Mouse (Mus musculus) limb, embryonic 15.5 days (tissue): ENCODE data around the gene Cela3a. TPM values are rescaled to one million over a fixed set of nuclear protein-coding genes. Genes with fewer than 3 reads are reported as not detected.

ENCODE experiments used
- ATAC-seq: fragments of 200-750 bp; cut with Nextera tagmentation; 2 replicates; pipeline ENCODE4 v1.8.0; 2017; ENCODE audit warnings: low read depth, moderate TSS enrichment; ENCODE audit not compliant: insufficient number of reproducible peaks, low FRiP score, low TSS enrichment
- H3K27ac ChIP-seq: fragments of 300-500 bp; sonication (generic); 2 replicates; pipeline ENCODE4 v1.5.1; 2015; ENCODE audit warnings: moderate library complexity, mild to moderate bottlenecking, inconsistent platforms
- H3K27me3 ChIP-seq: fragments of 300-500 bp; sonication (generic); 2 replicates; pipeline ENCODE4 v1.6.1; 2015; ENCODE audit warnings: inconsistent platforms
- H3K36me3 ChIP-seq: fragments of 300-500 bp; sonication (generic); 2 replicates; pipeline ENCODE4 v1.6.1; 2015; ENCODE audit warnings: inconsistent platforms
- H3K4me1 ChIP-seq: fragments of 300-500 bp; sonication (generic); 2 replicates; pipeline ENCODE4 v1.6.1; 2015; ENCODE audit warnings: inconsistent platforms
- H3K4me2 ChIP-seq: fragments of 300-500 bp; sonication (generic); 2 replicates; pipeline ENCODE4 v1.6.1; 2015; ENCODE audit warnings: mild to moderate bottlenecking, inconsistent platforms
- H3K4me3 ChIP-seq: fragments of 300-500 bp; sonication (generic); 2 replicates; pipeline ENCODE4 v1.5.1; 2015; ENCODE audit warnings: mild to moderate bottlenecking, inconsistent platforms
- H3K9ac ChIP-seq: fragments of 300-500 bp; sonication (generic); 2 replicates; pipeline ENCODE4 v1.6.1; 2015; ENCODE audit warnings: inconsistent platforms
- H3K9me3 ChIP-seq: fragments of 300-500 bp; sonication (generic); 2 replicates; pipeline ENCODE4 v1.6.1; 2016; ENCODE audit warnings: inconsistent platforms
- WGBS: fragments of 180-500 bp; shearing (Covaris S2); methylation state at CpG from one replicate; pipeline ENCODE4 v1.1.7; 2015; 5-methylcytosine and 5-hydroxymethylcytosine counted together
- polyA plus RNA-seq: library from polyadenylated mRNA; unstranded; fragments of >200 nt; fragmentation: Nextera tagmentation; extraction: Ambion mirVana; gene quantifications from 2 replicates; pipeline ENCODE4 v1.2.1, GENCODE M21; 2015

Cela3a gene
- polyA plus RNA-seq, 1 experiment from 2014 or later: not detected

GRCm38 (mm10) chr4:137405571-137405970, 4.0 kb downstream of the Cela3a start:
- Histone ChIP-seq H3K4me3 (no peak overlapping the region), H3K36me3 (no peaks in the 10 kb centered on the region), H3K27me3 (no peaks in the 10 kb centered on the region), H3K9me3 (no peaks in the 10 kb centered on the region), H3K9ac (no peak overlapping the region), H3K4me1 (no peaks in the 10 kb centered on the region), H3K27ac (no peak overlapping the region), H3K4me2 (no peak overlapping the region)
- ATAC-seq: no peak
- 85% methylated on average over 3 of the region's 3 CpGs for WGBS

- Histone ChIP-seq H3K27me3 (no peaks in the 10 kb centered on the region), H3K36me3 (no peaks in the 10 kb centered on the region), H3K4me1 (no peaks in the 10 kb centered on the region), H3K9ac (no peak overlapping the region), H3K27ac (no peak overlapping the region), H3K4me2 (no peak overlapping the region), H3K9me3 (no peaks in the 10 kb centered on the region), H3K4me3 (no peak overlapping the region)
- WGBS: 74% methylated on average over 15 of the region's 15 CpGs
- no peak for ATAC-seq
These were observed 12.7 kb downstream of the Cela3a start for GRCm38 (mm10) chr4:137396641-137397525.

- no peak for ATAC-seq
- Histone ChIP-seq H3K4me2 (no peak overlapping the region), H3K4me1 (peaks cover 7% of the 10 kb centered on the region), H3K9me3 (no peaks in the 10 kb centered on the region), H3K27ac (no peak overlapping the region), H3K36me3 (peaks cover 5% of the 10 kb centered on the region; the same call in 1 of the 2 replicates), H3K4me3 (no peak overlapping the region), H3K27me3 (no peaks in the 10 kb centered on the region), H3K9ac (no peak overlapping the region)
- WGBS: 66% methylated on average over 9 of the region's 9 CpGs
These were observed 16.0 kb downstream of the Cela3a start for GRCm38 (mm10) chr4:137393378-137394135.

DNA sequence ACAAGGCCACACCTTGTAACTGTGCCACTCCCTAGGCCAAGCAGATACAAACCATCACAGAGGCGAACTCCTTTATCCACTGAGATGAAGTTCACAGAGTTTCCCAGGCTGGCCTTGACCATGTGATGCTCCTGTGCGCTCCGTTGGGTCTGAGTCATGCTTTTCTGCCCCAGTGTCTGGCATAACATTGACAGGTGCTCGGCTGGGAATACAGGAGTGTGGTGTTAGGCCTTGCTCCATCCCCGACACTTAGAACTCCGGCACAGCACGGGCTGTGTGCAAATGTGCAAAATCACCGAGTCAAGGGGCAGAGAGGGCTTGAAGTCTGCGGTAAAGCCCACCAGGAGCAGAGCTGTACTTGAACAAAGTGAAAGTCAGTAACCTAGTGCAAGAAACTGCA, 16.7 kb downstream of the Cela3a start:
- Histone ChIP-seq H3K27me3 (no peaks in the 10 kb centered on the region), H3K27ac (no peak overlapping the region), H3K36me3 (peaks cover 5% of the 10 kb centered on the region; the same call in 1 of the 2 replicates), H3K4me1 (peaks cover 7% of the 10 kb centered on the region), H3K9ac (no peak overlapping the region), H3K4me3 (no peak overlapping the region), H3K4me2 (no peak overlapping the region), H3K9me3 (no peaks in the 10 kb centered on the region)
- no peak for ATAC-seq
- WGBS: 84% methylated on average over 9 of the region's 9 CpGs

GRCm38 (mm10) chr4:137391287-137391686, 18.3 kb downstream of the Cela3a start:
- peaks cover 5% of the 10 kb centered on the region; the same call in 1 of the 2 replicates for H3K36me3 ChIP-seq
- ATAC-seq: no peak
- H3K27me3 ChIP-seq: no peaks in the 10 kb centered on the region
- no peaks in the 10 kb centered on the region for H3K9me3 ChIP-seq
- peaks cover 12% of the 10 kb centered on the region for H3K4me1 ChIP-seq
- H3K27ac ChIP-seq: no peak overlapping the region
- no peak overlapping the region for H3K4me3 ChIP-seq
- H3K4me2 ChIP-seq: no peak overlapping the region
- no peak overlapping the region for H3K9ac ChIP-seq
- 89% methylated on average over 3 of the region's 3 CpGs for WGBS

GRCm38 (mm10) chr4:137390196-137390595, 19.4 kb downstream of the Cela3a start:
- no peak for ATAC-seq
- Histone ChIP-seq H3K27ac (no peak overlapping the region), H3K36me3 (peaks cover 5% of the 10 kb centered on the region; the same call in 1 of the 2 replicates), H3K4me1 (peaks cover 12% of the 10 kb centered on the region), H3K4me2 (no peak overlapping the region), H3K9me3 (no peaks in the 10 kb centered on the region), H3K4me3 (no peak overlapping the region), H3K27me3 (no peaks in the 10 kb centered on the region), H3K9ac (no peak overlapping the region)
- 90% methylated on average over 4 of the region's 4 CpGs for WGBS

DNA sequence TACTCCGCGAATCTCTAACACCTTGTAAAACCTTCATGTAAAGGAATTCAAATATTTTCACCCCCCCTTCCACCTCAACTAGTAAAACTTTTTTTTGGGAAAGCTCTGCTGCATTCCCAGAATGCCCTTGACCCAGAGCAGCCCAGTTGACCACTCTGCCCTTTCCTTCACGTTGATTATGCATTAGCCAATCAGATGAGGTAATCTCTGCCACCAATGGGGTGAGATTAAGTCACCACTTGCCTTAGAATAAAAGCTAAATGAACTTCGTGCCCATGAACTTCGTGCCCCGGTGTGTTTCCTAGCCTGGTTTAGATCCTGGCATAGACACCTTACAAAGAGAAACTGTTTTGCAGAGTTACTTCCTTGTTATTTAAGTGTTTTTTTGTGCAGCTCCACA, 20.6 kb downstream of the Cela3a start:
- H3K4me2 ChIP-seq: peak overlapping the region; percentile 61
- ATAC-seq: no peak
- H3K9ac ChIP-seq: peak overlapping the region; percentile 85; the same call in 1 of the 2 replicates
- peaks cover 5% of the 10 kb centered on the region; the same call in 1 of the 2 replicates for H3K36me3 ChIP-seq
- H3K27ac ChIP-seq: peak overlapping the region; percentile 91
- WGBS: 38% methylated on average over 6 of the region's 6 CpGs
- H3K4me3 ChIP-seq: peak overlapping the region; percentile 86
- H3K4me1 ChIP-seq: peaks cover 12% of the 10 kb centered on the region
- H3K27me3 ChIP-seq: no peaks in the 10 kb centered on the region
- no peaks in the 10 kb centered on the region for H3K9me3 ChIP-seq

GRCm38 (mm10) chr4:137388059-137388794, 21.4 kb downstream of the Cela3a start:
- Histone ChIP-seq H3K27me3 (no peaks in the 10 kb centered on the region), H3K4me3 (peak overlapping the region; percentile 86), H3K27ac (peak overlapping the region; percentile 91), H3K4me2 (peak overlapping the region; percentile 61), H3K36me3 (peaks cover 5% of the 10 kb centered on the region; the same call in 1 of the 2 replicates), H3K9ac (peak overlapping the region; percentile 85), H3K4me1 (peaks cover 12% of the 10 kb centered on the region), H3K9me3 (no peaks in the 10 kb centered on the region)
- peak; percentile 91 for ATAC-seq
- 1% methylated on average over 46 of the region's 46 CpGs for WGBS

GRCm38 (mm10) chr4:137387482-137388058, 22.0 kb downstream of the Cela3a start:
- no peak for ATAC-seq
- Histone ChIP-seq H3K36me3 (peaks cover 5% of the 10 kb centered on the region; the same call in 1 of the 2 replicates), H3K4me3 (peak overlapping the region; percentile 86), H3K27ac (peak overlapping the region; percentile 91), H3K9me3 (no peaks in the 10 kb centered on the region), H3K27me3 (no peaks in the 10 kb centered on the region), H3K9ac (peak overlapping the region; percentile 85), H3K4me1 (peaks cover 12% of the 10 kb centered on the region), H3K4me2 (peak overlapping the region; percentile 61)
- whole genome bisulfite sequencing: under 1% methylated on average over 20 of the region's 20 CpGs

GRCm38 (mm10) chr4:137380702-137381605, 28.6 kb downstream of the Cela3a start:
- no peaks in the 10 kb centered on the region for H3K27me3 ChIP-seq
- no peak overlapping the region for H3K4me2 ChIP-seq
- no peak for ATAC-seq
- H3K36me3 ChIP-seq: no peaks in the 10 kb centered on the region
- H3K4me1 ChIP-seq: peaks cover 4% of the 10 kb centered on the region; the same call in 1 of the 2 replicates
- H3K4me3 ChIP-seq: no peak overlapping the region
- WGBS: 28% methylated on average over 16 of the region's 16 CpGs
- peak overlapping the region; percentile 17; the same call in 1 of the 2 replicates for H3K27ac ChIP-seq
- H3K9me3 ChIP-seq: no peaks in the 10 kb centered on the region
- no peak overlapping the region for H3K9ac ChIP-seq
